Mouse (Mus musculus) testis, adult 10 weeks (tissue): ENCODE data around the gene Cyp3a44. TPM values are rescaled to one million over a fixed set of nuclear protein-coding genes. Genes with fewer than 3 reads are reported as not detected.

Source experiments
- polyA plus RNA-seq: library from polyadenylated mRNA; stranded (reverse); fragments of 350-450 nt; fragmentation: Illumina TruSeq; extraction: RNeasy Lipid Tissue Mini Kit (QIAGEN cat#74804); gene quantifications from one replicate; pipeline ENCODE4 v1.2.3, GENCODE M21; 2014; ENCODE audit warnings: low read depth, low replicate concordance

The Cyp3a44 gene
- not detected for polyA plus RNA-seq

DNA sequence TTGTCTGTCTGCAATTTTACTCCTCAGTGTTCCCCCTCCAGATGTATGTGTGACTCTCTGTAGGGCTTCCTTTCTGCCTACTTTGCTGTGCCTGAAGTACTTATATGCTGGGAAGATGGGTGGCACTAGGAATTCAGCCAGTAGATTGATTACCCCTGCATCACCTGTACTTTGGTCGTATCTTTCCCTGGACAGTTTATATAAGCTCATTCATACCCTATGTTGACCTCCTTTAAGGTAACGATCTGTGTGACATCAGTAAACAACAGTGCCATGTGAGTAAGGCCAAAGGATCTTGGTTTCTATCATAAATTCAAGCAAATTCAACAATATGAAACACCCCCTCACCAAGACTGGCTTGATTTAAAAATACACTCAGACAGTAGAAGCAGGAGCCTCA, at the start of gene Cyp3a44:
Cyp3a44 (minus strand) TSS at position 79 of the 400 bp plus-strand sequence.

Other genes starting within 250 kb of the Cyp3a44 start
- gene Cyp3a41b, start 221.1 kb downstream of the Cyp3a44 start, polyA plus RNA-seq = not detected
- 0.67 TPM for gene Cyp3a41a, start 85.7 kb downstream of the Cyp3a44 start, polyA plus RNA-seq
- 1.8 TPM for gene Cyp3a11, start 74.1 kb upstream of the Cyp3a44 start, polyA plus RNA-seq
- 0.38 TPM for gene Cyp3a25, start 203.7 kb upstream of the Cyp3a44 start, polyA plus RNA-seq